Mouse (Mus musculus) kidney, postnatal 10 days (tissue): ENCODE measurements around the gene Zfp93.
A peak's percentile ranks its signal among the peaks of the same experiment; 100 is the strongest.
"Not testable (repeated sequence)": the region's sequence is repeated elsewhere in the genome, so short reads cannot be mapped to it uniquely, and the experiment has no call there.

Source experiments
- DNase-seq: peaks from one replicate; pipeline ENCODE4 v3.0.0; 2021; ENCODE audit warnings: mixed read lengths

The Zfp93 gene

DNA sequence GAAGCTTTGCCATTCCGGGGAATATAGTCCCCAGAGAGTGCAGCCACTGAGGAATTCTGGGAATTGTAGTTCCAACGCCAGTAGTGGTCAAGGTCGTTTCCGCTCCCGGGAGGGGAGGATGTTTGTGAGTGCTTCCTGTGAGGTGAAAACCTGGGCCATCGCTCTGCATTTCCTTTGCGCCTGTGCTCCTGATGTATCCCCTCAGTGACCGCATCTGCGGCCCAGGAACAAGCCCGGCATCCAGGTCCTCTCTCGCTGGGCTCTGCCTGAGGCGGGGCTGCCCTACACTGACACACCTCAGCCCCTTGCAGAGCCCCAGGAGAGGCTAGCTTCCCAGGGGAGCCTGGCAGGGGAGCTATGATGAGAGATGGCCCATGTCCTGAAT, at the start of gene Zfp93:
Gene Zfp93, plus strand, starts transcription at position 133 of the 385 bp plus-strand sequence.
- DNase-seq: peak; percentile 82

DNA sequence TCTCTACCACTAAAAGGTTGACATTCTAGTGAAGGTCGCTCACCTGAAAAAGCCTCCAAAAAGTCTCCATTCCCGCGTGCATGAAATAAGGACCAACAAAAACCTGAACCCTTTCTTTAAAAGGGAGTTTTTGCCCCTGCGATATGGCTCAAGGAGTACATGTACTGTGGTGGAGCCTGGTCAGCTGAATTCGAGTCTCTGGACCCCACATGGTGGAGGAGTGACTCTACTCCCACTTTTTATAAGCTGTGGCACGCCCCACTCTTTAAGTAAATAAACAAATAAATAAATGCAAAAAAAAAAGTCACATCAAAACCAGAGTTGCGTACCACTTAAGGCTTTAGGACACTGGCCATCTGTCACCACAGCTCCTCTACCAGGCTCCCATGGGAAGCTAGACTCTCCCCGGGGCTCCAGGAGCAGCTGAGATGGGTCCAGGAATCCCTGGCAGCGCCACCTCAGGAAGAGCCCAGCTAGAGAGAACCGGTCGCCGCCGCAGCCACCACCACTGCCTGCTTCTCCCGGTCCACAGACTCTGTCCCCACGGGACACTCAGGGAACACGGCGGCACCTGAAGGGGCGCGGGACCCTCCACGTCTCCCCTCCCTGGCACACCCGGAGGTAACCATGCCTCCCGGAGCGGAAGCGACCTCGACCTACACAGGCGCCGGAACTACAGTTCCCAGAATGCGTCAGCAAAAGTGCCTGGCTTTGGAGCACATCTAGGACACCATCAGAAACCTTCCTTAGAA, 33.0 kb upstream of the Zfp93 start, which contains the start of gene Zfp109:
Gene Zfp109, minus strand, starts transcription at position 521 of the 752 bp plus-strand sequence.
- DNase-seq: peak; percentile 75

DNA sequence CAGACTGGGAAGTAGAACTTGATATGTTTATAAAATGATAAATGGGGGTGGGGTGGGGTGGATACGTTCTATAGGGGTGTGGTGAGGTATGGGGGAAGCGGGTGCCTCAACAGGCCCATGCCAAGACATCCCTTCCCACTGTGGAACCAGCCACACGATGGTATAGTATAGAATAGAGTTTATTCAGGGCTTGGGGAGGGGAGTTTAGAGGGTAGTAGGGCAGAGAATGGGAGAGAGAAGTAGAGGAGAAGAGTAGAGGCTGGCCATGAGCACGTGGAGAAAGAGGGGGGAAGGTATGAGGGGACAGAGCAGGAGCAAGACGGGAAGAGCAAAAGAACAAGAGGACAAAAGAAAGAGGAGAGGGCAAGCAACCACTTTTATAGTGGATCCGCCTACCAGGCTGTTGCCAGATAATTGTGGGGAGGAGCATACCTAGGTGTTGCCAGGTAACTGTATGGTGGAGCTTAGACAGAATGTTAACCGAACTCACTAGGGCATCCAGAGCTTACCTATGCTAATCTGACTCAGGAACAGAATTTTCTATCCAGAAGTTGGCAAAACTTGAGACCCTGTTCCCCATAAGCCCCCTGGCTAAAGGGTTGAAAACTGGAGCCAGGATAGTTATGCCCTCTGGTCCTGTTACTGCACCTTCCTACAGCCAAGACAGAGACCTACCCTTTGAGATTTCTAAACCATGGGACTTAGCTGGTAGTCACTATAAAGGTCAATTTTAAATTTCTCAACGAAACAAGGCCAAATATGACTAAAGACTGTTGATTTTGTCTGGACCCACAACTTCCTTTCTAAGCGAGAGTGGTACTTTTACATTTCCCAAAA, 16.2 kb upstream of the Zfp93 start:
- DNase-seq: no peak

DNA sequence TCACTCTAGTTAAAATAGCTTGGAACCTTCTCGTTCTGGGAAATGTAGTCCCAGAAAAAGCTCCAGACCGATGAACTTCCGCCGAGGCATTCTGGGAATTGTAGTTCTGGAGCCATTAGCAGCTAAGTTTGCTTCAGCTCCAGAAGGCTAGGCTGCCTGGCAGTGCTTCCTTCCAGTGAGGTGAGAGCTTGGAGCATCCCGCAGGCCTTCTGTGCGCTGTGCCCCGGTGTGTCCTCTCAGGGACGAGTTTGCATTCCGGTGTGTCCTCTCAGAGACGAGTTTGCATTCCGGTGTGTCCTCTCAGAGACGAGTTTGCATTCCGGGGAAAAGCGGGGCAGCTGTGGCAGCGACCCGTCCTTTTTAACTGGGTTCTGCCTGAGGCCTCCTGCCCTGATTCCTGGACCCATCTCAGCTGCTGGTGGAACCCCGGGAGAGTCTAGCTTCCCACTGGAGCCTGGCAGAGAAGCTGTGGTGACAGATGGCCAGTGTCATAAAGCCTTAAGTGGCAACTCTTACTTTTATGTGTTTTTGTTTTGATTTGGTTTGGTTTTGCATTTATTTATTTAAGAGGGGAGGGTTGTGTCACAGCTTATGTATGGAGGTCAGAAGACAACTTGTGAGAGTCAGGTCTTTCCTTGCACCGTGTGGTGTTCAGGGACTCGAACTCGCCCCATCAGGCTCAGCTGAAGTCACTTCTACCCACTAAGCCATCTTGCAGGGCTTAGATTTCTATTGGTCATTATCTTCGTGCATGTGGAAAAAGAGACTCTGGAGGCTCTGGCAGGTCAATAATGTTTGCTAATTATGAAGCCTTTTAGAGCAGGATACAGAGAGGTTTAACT, 15.4 kb upstream of the Zfp93 start, which contains the start of gene Zfp108:
Gene Zfp108, plus strand, starts transcription at position 162 of the 842 bp plus-strand sequence.
- peak; percentile 88 for DNase-seq

DNA sequence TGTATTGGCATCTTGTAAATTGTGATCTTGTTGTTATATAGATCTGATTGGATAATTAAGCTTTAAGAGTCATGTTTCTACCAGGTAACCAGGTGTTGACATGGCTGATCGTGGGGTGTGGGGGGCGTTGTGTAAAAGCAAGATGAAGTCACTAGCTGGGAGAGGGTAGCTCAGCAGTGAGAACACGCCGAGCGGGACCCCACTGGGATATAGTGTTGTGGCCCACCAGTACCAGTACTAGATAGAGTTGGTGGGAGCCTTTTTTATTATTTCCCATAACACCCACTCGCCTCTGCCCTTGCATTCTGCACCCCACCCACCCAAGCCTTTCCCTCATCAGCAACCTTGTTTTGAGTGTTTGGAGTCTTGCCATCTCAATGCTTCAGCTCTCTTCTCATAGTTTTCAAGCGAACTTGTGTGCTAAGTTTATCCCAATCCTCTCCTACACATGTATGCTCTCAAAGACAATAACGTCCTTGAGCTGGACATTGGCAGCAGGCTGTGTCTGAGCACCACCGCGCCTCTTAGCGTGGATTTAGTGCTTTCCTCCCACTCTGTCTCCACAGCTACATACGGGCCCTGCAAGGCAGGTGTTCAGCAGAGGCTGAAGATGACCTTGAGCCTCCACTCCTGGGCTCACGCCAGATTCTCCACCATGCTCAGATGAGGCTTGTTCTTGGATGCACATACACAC, 10.8 kb upstream of the Zfp93 start:
- no peak for DNase-seq

DNA sequence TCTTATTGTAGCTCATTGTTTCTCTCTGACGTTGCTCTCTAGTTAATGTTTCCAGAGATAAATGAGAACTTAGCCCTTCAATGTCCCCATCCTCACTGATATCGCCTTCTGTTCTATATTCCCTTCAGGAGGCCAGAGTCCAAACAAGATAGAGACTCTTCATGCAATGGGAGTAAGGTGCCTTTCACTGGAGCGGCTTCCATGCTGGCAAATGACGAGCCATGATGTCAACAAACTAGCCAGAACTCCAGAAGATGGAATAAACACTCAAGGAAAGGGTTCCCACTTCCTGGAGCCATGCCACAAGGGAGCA, 10.3 kb upstream of the Zfp93 start:
- DNase-seq: no peak

DNA sequence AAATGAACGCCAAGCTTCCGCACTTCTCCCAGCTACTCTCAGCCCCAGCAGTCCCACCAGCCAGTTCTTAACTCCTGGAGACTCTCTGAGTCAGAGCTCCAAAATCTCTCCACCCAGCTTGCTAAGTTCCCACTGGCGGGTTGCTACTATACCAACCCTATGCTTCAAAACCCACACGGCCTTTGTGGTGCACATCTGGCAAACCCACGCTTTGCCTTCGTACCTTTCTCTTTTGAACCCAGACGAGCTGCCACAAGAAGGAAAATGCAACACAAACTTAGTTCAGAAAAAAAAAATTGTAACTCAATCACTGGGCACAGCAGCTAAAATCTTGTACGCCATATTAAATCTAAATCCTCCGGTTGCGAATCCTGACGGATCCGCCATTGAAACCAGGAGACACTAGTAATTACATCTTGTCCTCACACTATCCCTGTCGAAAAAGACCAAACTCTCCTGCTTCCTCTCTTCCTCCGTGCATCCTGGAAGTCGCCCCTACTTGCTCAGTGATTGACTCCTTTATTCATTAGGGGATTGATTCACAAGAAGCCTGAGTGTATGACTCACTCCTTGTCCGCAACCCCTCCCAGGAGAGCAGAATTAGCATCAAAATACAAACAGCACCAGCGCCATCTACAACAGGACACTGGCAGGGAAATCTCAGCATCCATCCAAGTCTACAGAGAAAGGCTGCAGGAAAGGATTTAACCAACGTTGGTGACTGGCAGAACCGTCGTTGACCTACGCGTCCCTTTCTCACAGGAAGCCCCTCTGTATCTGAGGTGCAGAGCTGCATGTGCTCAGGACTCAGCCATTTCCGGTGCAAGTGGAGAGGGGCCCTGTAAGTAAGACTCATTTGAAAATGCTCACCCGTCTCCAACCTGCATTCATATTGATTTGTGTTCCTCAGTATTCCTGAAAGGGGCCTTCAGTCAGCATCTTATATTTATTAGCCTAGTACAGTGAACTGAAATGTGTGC, 1.8 kb upstream of the Zfp93 start:
- no peak for DNase-seq

DNA sequence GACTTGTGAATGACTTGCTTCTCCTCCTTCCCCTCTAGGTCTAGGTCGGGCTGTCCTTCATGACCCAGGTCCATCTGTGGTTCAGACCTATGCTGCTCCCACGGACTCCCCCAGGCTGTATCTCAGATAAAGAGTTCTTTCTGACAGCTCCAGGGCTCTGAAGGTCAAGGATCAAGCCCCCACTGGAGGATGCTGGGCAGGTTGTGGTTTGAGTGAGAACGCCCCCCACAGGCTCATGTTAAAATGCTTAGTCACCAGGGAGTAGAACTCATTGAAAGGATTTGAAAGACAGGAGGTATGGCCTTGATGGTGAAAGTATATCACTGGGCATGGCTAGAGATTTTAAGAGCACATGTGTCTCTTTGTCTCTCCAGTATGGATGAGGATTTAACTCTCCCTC, 964 bp upstream of the Zfp93 start:
- DNase-seq: no peak

DNA sequence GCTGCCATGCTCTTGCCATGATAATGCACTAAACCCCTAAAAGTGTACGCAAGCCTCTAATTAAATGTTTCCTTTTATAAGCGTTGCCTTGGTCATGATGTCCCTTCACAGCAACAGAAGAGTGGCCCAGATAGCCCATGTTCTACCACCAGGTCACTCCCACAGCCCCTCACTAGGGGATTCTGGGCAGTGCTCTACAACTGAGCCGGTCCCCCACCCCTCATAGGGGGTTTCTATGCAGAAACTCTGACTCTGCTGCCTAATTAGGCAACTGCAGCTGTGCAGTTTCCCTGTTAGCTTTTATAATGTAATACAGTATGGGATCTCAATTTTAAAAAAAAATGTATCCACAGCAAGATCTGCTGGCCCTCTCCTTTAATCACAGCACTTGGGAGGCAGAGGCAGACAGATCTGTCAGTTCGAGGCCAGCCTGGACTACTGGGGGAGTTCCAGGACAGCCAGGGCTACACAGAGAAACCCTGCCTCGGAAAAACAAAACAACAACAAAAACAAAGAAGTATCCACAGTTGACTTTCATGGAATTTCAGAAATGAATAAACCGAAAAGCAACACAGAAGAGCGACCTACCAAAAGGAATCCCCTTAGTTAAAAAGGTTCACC, 443 bp upstream of the Zfp93 start:
- no peak for DNase-seq

DNA sequence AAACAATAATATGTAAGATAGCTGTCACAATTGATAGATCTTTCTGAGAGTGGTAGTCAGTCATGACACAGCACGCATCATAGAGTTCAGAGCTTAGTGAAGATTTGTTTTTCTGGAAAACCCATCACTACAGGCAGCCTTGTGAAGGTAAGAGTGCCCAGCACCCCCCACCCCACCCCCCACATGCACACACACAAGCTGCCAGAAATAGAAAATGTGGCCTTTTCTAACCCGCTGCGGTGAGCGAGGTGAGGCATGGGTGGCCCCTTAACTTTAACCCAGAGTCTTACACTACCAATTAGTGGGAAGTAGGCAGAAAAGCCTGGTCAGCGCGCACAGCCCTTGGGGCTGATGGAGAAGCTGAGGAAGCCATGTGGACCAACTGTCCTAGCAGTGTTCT, 971 bp downstream of the Zfp93 start:
- DNase-seq: no peak

DNA sequence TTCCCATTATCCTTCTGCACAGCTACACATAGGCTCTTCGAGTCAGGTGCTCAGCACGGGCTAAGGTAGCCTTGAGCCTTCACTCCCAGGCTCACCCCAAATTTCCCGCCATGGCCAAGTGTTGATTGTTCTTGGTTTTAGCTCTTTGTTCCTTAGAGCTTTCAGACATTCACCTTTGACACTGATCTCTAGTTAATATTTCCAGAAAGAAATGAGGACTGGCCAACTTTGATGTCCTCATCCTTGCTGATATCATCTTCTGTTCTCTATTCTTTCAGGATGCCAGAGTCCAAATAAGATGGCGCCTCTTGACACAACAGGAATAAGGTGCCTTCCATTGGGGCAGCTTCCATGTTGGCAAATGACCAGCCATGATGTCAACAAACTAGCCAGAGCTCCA, 4.2 kb downstream of the Zfp93 start:
- DNase-seq: no peak

DNA sequence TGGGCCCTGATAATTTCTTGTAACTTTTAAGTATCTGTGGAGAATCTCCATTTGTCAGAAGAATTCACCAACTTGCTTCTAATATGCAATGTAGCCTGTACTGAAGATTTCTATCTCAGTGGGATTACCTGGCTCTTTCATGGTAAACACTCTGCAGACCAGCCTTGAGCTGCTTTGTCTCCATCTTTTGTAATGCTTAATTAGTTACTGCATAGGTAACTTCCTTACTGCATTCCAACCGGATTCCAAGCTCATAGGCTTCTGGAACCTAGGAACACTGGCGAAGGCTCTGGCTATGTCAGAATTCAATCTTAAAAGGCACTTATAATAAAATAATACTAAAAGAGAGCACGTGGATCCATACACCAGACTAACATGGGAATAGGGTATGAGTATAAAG, 8.6 kb downstream of the Zfp93 start:
- not testable (repeated sequence) for DNase-seq

DNA sequence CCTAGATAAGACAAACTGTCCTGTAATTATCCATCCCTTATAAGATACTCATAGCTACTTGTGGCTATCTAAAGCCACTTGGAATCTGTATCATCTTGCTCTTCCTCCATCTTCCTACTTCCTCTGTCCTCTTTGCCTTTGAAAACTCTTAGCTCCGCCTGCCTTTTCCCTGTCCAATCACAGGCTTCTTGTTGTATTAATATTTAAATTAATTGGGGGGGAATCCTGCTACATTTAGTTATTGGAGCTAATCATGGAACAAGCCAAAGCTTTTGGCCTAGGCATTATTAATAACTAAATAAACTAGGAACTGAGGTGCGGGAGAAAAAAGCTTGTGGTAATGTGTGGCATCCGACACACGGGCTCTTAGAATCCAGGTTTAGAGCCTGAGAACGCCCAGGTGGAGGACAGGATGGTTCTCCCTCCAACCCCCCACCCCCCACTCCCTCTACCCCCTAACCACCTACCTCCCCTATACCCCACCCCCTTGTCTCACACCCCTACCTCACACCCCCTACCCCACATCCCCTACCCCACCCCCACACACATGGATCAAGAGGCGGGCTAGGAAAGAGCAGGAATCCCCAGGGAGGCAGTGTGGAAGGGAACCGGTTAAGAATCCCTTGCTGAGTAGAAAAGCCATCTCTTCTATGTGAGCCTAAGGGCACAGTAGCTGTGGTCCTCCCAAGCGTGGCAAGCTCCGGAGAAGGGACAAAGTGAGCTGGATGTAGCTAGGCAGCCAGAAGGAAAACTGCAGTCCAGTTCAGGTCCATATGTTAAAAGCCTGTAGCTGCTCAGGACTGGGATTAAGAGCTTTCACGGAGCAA, 10.0 kb downstream of the Zfp93 start:
- no peak for DNase-seq

DNA sequence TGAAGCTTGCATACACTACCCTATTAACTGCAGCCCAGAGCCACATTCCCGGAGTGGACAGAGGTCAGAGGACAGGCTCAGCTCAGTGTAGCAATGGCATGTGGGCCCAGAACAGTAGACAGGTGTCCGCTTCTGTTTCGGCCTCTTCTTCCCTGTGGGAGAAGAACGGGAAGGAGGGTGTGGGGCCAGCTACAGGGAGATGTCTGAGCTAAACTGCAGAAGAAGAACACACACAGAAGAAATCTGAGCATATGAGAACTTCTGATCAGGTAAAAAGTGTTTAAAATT, 10.6 kb downstream of the Zfp93 start:
- no peak for DNase-seq

DNA sequence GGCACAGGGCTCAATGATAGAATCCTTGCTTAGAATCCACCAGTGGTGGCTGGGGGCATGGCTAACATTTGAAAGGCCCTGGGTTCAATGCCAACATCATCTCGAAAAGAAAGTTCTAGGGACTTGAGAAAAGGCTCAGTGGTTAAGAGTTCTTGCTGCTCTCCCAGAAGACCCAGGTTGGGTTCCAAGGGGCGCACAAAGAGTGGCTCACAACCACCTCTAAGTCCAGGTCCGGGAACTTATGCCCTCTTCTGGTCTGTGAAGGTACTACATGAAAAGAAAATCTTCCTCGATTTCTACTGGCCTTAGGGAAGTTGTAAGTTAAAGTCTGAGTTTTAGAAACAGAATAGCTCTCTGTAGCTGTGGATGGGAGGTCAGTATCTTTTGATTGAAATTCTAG, 15.9 kb downstream of the Zfp93 start:
- no peak for DNase-seq

DNA sequence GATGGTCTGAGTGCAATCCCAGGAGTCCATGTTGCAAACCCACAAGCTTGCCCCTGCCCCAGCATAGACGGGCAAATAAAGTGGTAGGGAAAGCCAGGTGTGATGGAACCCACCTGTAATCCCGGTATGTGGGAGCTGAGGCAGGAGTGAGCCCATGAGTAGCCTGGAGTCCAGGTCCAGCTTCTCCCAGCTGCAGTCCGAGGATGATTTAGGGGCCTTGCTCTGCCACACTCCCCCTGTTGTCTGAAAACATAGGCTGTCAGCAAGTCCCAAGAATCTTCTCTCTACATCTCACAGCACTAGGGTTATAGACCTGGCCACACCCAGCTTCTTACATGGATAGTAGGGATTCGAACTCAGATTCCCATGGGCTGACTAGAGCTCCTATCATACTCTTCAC, 16.7 kb downstream of the Zfp93 start:
- no peak for DNase-seq

DNA sequence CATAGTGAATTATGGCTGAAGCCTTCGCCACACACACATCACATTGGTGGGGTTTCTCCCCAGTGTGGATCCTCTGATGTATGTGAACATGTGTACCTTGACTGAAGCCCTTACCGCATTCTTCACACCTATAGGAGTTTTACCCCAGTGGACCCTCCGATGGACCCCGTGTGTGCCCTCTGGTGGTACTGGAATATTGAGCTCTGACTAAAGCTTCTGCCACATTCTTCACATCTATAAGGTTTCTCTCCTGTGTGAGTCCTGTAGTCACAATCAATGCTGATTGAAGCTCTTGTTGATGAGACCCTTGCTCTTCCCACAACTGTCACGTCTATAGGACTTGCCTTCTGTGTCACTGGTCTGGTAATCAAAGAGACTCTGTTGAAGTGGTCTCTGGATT, 17.4 kb downstream of the Zfp93 start:
- no peak for DNase-seq

DNA sequence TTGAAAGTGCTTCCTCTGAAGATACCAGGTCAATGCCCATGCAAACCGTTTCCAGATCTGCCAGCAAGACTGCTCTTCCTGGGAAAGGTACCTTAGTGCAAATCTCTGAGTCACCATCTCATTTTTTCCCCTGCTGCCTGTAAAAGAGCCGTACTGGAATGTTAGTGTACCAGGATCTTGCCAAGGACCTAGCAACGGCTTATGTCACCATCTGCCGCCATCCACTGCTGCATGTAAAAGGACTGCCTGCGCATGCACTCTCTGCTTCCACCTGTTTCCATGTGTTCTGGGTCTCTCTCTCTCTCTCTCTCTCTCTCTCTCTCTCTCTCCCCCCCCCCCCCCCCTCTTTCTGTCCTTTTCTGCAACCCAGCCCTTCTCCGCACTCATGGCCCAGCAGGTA, 18.3 kb downstream of the Zfp93 start:
- DNase-seq: no peak

DNA sequence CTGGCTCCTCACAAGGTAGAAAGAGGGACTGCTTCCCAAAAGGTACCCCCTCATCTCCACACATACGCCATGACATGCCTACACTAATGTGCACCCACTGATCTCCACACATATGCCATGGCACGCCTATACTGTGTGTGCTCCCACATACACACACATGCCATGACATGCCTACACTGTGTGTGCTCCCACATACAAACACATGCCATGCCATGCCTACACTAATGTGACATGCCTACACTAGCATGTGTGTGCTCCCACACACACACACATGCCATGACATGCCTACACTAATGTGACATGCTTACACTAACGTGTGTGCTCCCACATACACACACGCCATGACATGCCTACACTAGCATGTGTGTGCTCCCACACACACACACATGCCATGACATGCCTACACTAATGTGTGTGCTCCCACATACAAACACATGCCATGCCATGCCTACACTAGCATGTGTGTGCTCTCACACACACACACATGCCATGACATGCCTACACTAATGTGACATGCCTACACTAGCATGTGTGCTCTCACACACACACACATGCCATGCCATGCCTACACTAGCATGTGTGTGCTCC, 20.0 kb downstream of the Zfp93 start:
- DNase-seq: no peak
